Comparison of ENCODE assay signal across 27 mouse cellular contexts in genomic region chr8:84718476-84718875, GRCm38 (mm10). TPM values are rescaled to one million over a fixed set of nuclear protein-coding genes. Genes with fewer than 3 reads are reported as not detected.
DNase-seq lines count a peak whose midpoint lies in the region; ATAC-seq and TF ChIP-seq lines count a peak whose summit lies in the region.
"Had no signal": no experiment of that assay in that cellular context is flagged by ENCODE, and none has a peak within 500 bp of the region (broad histone marks: within the 10 kb centered on the region; RNA-seq: fewer than 3 reads in every experiment).

No protein-coding gene starts in this region.

- no peak for TF ChIP-seq POLR2A in myocyte (IDR thresholded peaks at IDR 0.05; ENCODE audit: insufficient read length, low read depth)

- H3K4me3 ChIP-seq in gastrocnemius, adult 2 months: no peak overlapping the region
- no peak overlapping the region for H3K4me3 ChIP-seq in layer of hippocampus, adult 2 months
- no peak overlapping the region for H3K4me3 ChIP-seq in limb, embryonic 13.5 days
- H3K4me3 ChIP-seq in myocyte: no peak overlapping the region
- H3K4me3 ChIP-seq: embryonic facial prominence, embryonic 10.5 days; embryonic facial prominence, embryonic 15.5 days; hindbrain, embryonic 10.5 days; neural tube, embryonic 13.5 days; stomach, embryonic 15.5 days had no signal

- H3K27me3 ChIP-seq in limb, embryonic 13.5 days: no peaks in the 10 kb centered on the region; the same call in 1 of the 2 replicates
- H3K27me3 ChIP-seq in myocyte (ENCODE audit: control insufficient read depth, insufficient read depth, insufficient read length): no peaks in the 10 kb centered on the region

- H3ac ChIP-seq in myocyte (ENCODE audit: control insufficient read depth, insufficient read length): no peak overlapping the region

- no peak for ATAC-seq in limb, embryonic 13.5 days (ENCODE audit: low FRiP score, low read depth)
- ATAC-seq: activated CD4-positive, CD25-positive, alpha-beta regulatory T cell, adult 4 months; forebrain, embryonic 14.5 days; hindbrain, embryonic 16.5 days had no signal

- TF ChIP-seq CTCF in gastrocnemius, adult 2 months (IDR thresholded peaks at IDR 0.05): no peak
- TF ChIP-seq CTCF in layer of hippocampus, adult 2 months (conservative IDR thresholded peaks at IDR 0.05): no peak

- intact Hi-C loops in gastrocnemius, adult 2 months (cut with DNase I): loop anchor here (2.0 kb wide), 1 partner anchor 16 kb away; no protein-coding TSS in a partner anchor
- intact Hi-C loops in gastrocnemius, postnatal 14 days (cut with DNase I; ENCODE audit: low total_unique reads): no loop called here

- 86% methylated on average over 5 of the region's 5 CpGs for WGBS in limb, embryonic 13.5 days

- H3K27ac ChIP-seq in gastrocnemius, adult 2 months: peak overlapping the region; percentile 96
- peak overlapping the region; percentile 93 for H3K27ac ChIP-seq in layer of hippocampus, adult 2 months
- H3K27ac ChIP-seq in limb, embryonic 13.5 days: peak overlapping the region; percentile 22; the same call in 1 of the 2 replicates
- H3K27ac ChIP-seq: embryonic facial prominence, embryonic 10.5 days; embryonic facial prominence, embryonic 15.5 days; hindbrain, embryonic 10.5 days; kidney, postnatal 0 days; neural tube, embryonic 13.5 days; stomach, embryonic 15.5 days had no signal

- peak; percentile 87 for DNase-seq in gastrocnemius, adult 2 months
- no peak for DNase-seq in gastrocnemius, postnatal 14 days
- no peak for DNase-seq in layer of hippocampus, adult 2 months (ENCODE audit: low spot score in 2 of 2)
- no peak for DNase-seq in layer of hippocampus, postnatal 10 days (ENCODE audit: low spot score in 2 of 2)
- DNase-seq in right cerebral cortex, postnatal 4 days: no peak
- no peak for DNase-seq in B cell, adult 2 months
- DNase-seq: adrenal gland, adult 2 months; adrenal gland, postnatal 36 days; kidney, adult 8-10 months; kidney, postnatal 4 days; lung, postnatal 36 days; thymus, postnatal 14 days had no signal

- H3K9ac ChIP-seq in limb, embryonic 13.5 days: peak overlapping the region; percentile 25; the same call in 1 of the 2 replicates
- H3K9ac ChIP-seq: embryonic facial prominence, embryonic 15.5 days; neural tube, embryonic 13.5 days; stomach, embryonic 15.5 days had no signal

- H3K9me3 ChIP-seq in limb, embryonic 13.5 days: no peaks in the 10 kb centered on the region
- H3K9me3 ChIP-seq: embryonic facial prominence, embryonic 10.5 days; embryonic facial prominence, embryonic 15.5 days; hindbrain, embryonic 10.5 days; neural tube, embryonic 13.5 days; stomach, embryonic 15.5 days had no signal

- H3K79me2 ChIP-seq in myocyte (ENCODE audit: control insufficient read depth, insufficient read depth): no peaks in the 10 kb centered on the region

- H3K36me3 ChIP-seq in limb, embryonic 13.5 days: peaks cover 76% of the 10 kb centered on the region
- H3K36me3 ChIP-seq in myocyte (ENCODE audit: control insufficient read depth, insufficient read depth): peaks cover 28% of the 10 kb centered on the region
- H3K36me3 ChIP-seq: embryonic facial prominence, embryonic 10.5 days; hindbrain, embryonic 10.5 days had no signal

- peaks cover 91% of the 10 kb centered on the region for H3K4me1 ChIP-seq in limb, embryonic 13.5 days

- no peak overlapping the region for H3K4me2 ChIP-seq in limb, embryonic 13.5 days (replicated peaks)
- peak overlapping the region; percentile 21 for H3K4me2 ChIP-seq in myocyte (ENCODE audit: low read depth)
- H3K4me2 ChIP-seq: embryonic facial prominence, embryonic 15.5 days; heart, embryonic 11.5 days; midbrain, embryonic 11.5 days; neural tube, embryonic 13.5 days; stomach, embryonic 15.5 days had no signal

TF ChIP-seq in myocyte, 11 proteins besides CTCF, POLR2A, EP300 and RAD21:
- TF ChIP-seq POLR2AphosphoS2 (IDR thresholded peaks at IDR 0.05; ENCODE audit: insufficient read length, low read depth): no peak
- no peak for TF ChIP-seq TCF12 (IDR thresholded peaks at IDR 0.05; ENCODE audit: insufficient read depth, poor library complexity, severe bottlenecking)
- no peak for TF ChIP-seq MYOG (IDR thresholded peaks at IDR 0.05; ENCODE audit: control insufficient read depth in 1 of 3, insufficient read depth in 1 of 3, insufficient read length in 2 of 3, low read depth in 2 of 3)
- no peak for TF ChIP-seq MAX (IDR thresholded peaks at IDR 0.05; ENCODE audit: low read depth)
TF ChIP-seq in myocyte: peak in this region for 0.

RNA-seq across cellular contexts. Expression of gene G430095P16Rik, which starts 4.3 kb away (rescaled TPM):
- under 1 TPM; 0.36 to 0.78 TPM for total RNA-seq in gastrocnemius, adult 2 months (2021)
- total RNA-seq in gastrocnemius, postnatal 14 days (2021): 1 to 10 TPM in 1 of 2 experiments, under 1 TPM in 1; 0.66 to 1.1 TPM
- total RNA-seq in layer of hippocampus, adult 2 months (2021): under 1 TPM in 1 of 2 experiments, not detected in 1; 0.54 TPM
- not detected for total RNA-seq in layer of hippocampus, postnatal 10 days (2021)
- polyA plus RNA-seq in limb, embryonic 13.5 days (2015; fragmentation: Nextera tagmentation; extraction: Ambion mirVana): 7.1 and 9.8 TPM in 2 replicates
- 9.4 TPM for polyA plus RNA-seq in myocyte (2012; fragmentation: generic; extraction: Trizol)
- total RNA-seq: liver, adult 2 months; midbrain, postnatal 0 days had no signal
- polyA plus RNA-seq: liver, adult 2 months had no signal

RNA-seq across cellular contexts. Expression of gene Lyl1, which starts 17.2 kb away (rescaled TPM):
- 1 to 10 TPM; 1.1 to 1.3 TPM for total RNA-seq in gastrocnemius, adult 2 months (2021)
- total RNA-seq in gastrocnemius, postnatal 14 days (2021): 1 to 10 TPM; 2.7 to 2.9 TPM
- total RNA-seq in layer of hippocampus, adult 2 months (2021): 1 to 10 TPM; 2.3 to 2.6 TPM
- 1 to 10 TPM; 4.0 to 5.4 TPM for total RNA-seq in layer of hippocampus, postnatal 10 days (2021)
- polyA plus RNA-seq in limb, embryonic 13.5 days (2015; fragmentation: Nextera tagmentation; extraction: Ambion mirVana): 4.1 and 4.9 TPM in 2 replicates
- not detected for polyA plus RNA-seq in myocyte (2012; fragmentation: generic; extraction: Trizol)

RNA-seq across cellular contexts. Expression of gene Nacc1, which starts 30.8 kb away (rescaled TPM):
- 10 to 100 TPM; 18.7 to 24.3 TPM for total RNA-seq in gastrocnemius, adult 2 months (2021)
- 10 to 100 TPM; 25.7 to 33.6 TPM for total RNA-seq in gastrocnemius, postnatal 14 days (2021)
- 10 to 100 TPM; 91.8 to 93.9 TPM for total RNA-seq in layer of hippocampus, adult 2 months (2021)
- 10 to 100 TPM; 73.7 to 75.3 TPM for total RNA-seq in layer of hippocampus, postnatal 10 days (2021)
- 15.0 and 15.2 TPM in 2 replicates for polyA plus RNA-seq in limb, embryonic 13.5 days (2015; fragmentation: Nextera tagmentation; extraction: Ambion mirVana)
- 56.1 TPM for polyA plus RNA-seq in myocyte (2012; fragmentation: generic; extraction: Trizol)

RNA-seq across cellular contexts. Expression of gene Trmt1, which starts 32.4 kb away (rescaled TPM):
- total RNA-seq in gastrocnemius, adult 2 months (2021): 10 to 100 TPM; 45.6 to 57.5 TPM
- 10 to 100 TPM; 26.0 to 36.2 TPM for total RNA-seq in gastrocnemius, postnatal 14 days (2021)
- 100 to 1,000 TPM; 109 to 113 TPM for total RNA-seq in layer of hippocampus, adult 2 months (2021)
- total RNA-seq in layer of hippocampus, postnatal 10 days (2021): 100 to 1,000 TPM in 1 of 2 experiments, 10 to 100 TPM in 1; 99.8 to 105 TPM
- polyA plus RNA-seq in limb, embryonic 13.5 days (2015; fragmentation: Nextera tagmentation; extraction: Ambion mirVana): 70.8 and 72.7 TPM in 2 replicates
- 94.4 TPM for polyA plus RNA-seq in myocyte (2012; fragmentation: generic; extraction: Trizol)

RNA-seq across cellular contexts. Expression of gene Ier2, which starts 55.8 kb away (rescaled TPM):
- total RNA-seq in gastrocnemius, adult 2 months (2021): 1 to 10 TPM; 5.9 to 6.5 TPM
- total RNA-seq in gastrocnemius, postnatal 14 days (2021): 10 to 100 TPM; 10.5 to 10.8 TPM
- total RNA-seq in layer of hippocampus, adult 2 months (2021): 1 to 10 TPM; 5.1 to 7.2 TPM
- 10 to 100 TPM; 10.8 to 12.7 TPM for total RNA-seq in layer of hippocampus, postnatal 10 days (2021)
- 71.9 and 73.0 TPM in 2 replicates for polyA plus RNA-seq in limb, embryonic 13.5 days (2015; fragmentation: Nextera tagmentation; extraction: Ambion mirVana)
- polyA plus RNA-seq in myocyte (2012; fragmentation: generic; extraction: Trizol): 75.7 TPM

Comparison
In these comparisons a context has a peak if more than half of its experiments do, and no peak if none do; other contexts are left out.
1. H3K27ac ChIP-seq: peak in every context shown above with its lines; median percentile 96 in gastrocnemius, adult 2 months; 93 in layer of hippocampus, adult 2 months; 22 in limb, embryonic 13.5 days.